Mouse (Mus musculus): ENCODE results near the gene Rbm42. TPM values are rescaled to one million over a fixed set of nuclear protein-coding genes. Genes with fewer than 3 reads are reported as not detected.
A peak's percentile ranks its signal among the peaks of the same experiment; 100 is the strongest.

Rbm42 gene
- total and polyA plus RNA-seq, 3 experiments, result 42.9 to 235 (median 47.9) TPM

- peaks cover 12% of the 10 kb centered on the region for H3K4me1 ChIP-seq (ENCODE audit: insufficient read depth, low read depth, low read length)
- ATAC-seq (ENCODE audit: extremely low read depth, insufficient number of reproducible peaks, low FRiP score, poor library complexity, severe bottlenecking) (no peak), DNase-seq (ENCODE audit: low spot score) (no peak)
- no peak for TF ChIP-seq GATA2 (IDR thresholded peaks at IDR 0.05; ENCODE audit: borderline replicate concordance, low read depth, low read length)
- TF ChIP-seq TAL1 (conservative IDR thresholded peaks at IDR 0.05; ENCODE audit: low read depth, low read length), result no peak
- TF ChIP-seq GATA1 (IDR thresholded peaks at IDR 0.05; ENCODE audit: borderline replicate concordance, low read length), result no peak
- no peak for TF ChIP-seq POLR2AphosphoS5 (IDR thresholded peaks at IDR 0.05; ENCODE audit: insufficient replicate concordance, low read depth, low read length)
- H3K27me3 ChIP-seq (ENCODE audit: insufficient read depth, low read length), result peaks cover 39% of the 10 kb centered on the region
- peaks cover 19% of the 10 kb centered on the region for H3K36me3 ChIP-seq (replicated peaks)
- H3K4me3 ChIP-seq (ENCODE audit: low read depth, low read length), result no peak overlapping the region
- H3K9me3 ChIP-seq (replicated peaks), result no peaks in the 10 kb centered on the region
These were observed 13.7 kb downstream of the Rbm42 start for GRCm38 (mm10) chr7:30636395-30636794.

DNA sequence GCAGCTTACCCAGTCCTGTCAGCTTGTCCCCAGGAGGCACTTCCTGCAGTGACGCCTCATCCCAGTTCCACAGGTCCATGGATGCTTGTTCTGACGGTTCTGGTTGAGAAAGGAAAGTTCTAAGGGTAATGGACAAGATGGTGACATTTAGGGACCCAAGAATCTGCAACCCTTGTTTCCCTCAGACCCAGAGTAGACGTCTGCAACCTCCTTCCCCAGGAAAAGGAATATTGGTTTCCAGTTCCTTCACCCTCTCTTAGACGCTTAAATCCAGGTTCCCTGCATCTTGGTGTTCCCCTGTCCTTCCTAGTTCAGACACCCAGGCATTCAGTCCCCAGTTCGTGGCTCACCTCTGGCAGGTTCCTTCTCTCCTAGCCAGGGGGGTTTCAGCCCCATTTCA, 14.4 kb downstream of the Rbm42 start, which contains the start of gene Etv2:
Gene Etv2, minus strand, starts transcription at position 101 of the 400 bp plus-strand sequence.
- peaks cover 12% of the 10 kb centered on the region for H3K4me1 ChIP-seq (ENCODE audit: insufficient read depth, low read depth, low read length)
- H3K27me3 ChIP-seq (ENCODE audit: insufficient read depth, low read length), result peaks cover 41% of the 10 kb centered on the region
- no peak for DNase-seq (ENCODE audit: low spot score)
- peak within 1 kb of the TSS; percentile 1; the same call in 1 of the 2 replicates for H3K4me3 ChIP-seq (ENCODE audit: low read depth, low read length)
- no peaks in the 10 kb centered on the region for H3K9me3 ChIP-seq (replicated peaks)
- TF ChIP-seq TAL1 (conservative IDR thresholded peaks at IDR 0.05; ENCODE audit: low read depth, low read length), result no peak
- no peak for TF ChIP-seq GATA2 (IDR thresholded peaks at IDR 0.05; ENCODE audit: borderline replicate concordance, low read depth, low read length)
- TF ChIP-seq CTCF (IDR thresholded peaks at IDR 0.05; ENCODE audit: low read depth, low read length), result no peak
- no peak for TF ChIP-seq POLR2AphosphoS5 (IDR thresholded peaks at IDR 0.05; ENCODE audit: insufficient replicate concordance, low read depth, low read length)
- no peak for TF ChIP-seq GATA1 (IDR thresholded peaks at IDR 0.05; ENCODE audit: borderline replicate concordance, low read length)
- no peak for ATAC-seq (ENCODE audit: extremely low read depth, insufficient number of reproducible peaks, low FRiP score, poor library complexity, severe bottlenecking)
- peaks cover 13% of the 10 kb centered on the region for H3K36me3 ChIP-seq (replicated peaks)

- peaks cover 45% of the 10 kb centered on the region for H3K27me3 ChIP-seq (ENCODE audit: insufficient read depth, low read length)
- no peaks in the 10 kb centered on the region for H3K9me3 ChIP-seq (replicated peaks)
- peaks cover 2% of the 10 kb centered on the region for H3K36me3 ChIP-seq (replicated peaks)
- peaks cover 12% of the 10 kb centered on the region for H3K4me1 ChIP-seq (ENCODE audit: insufficient read depth, low read depth, low read length)
- ATAC-seq (ENCODE audit: extremely low read depth, insufficient number of reproducible peaks, low FRiP score, poor library complexity, severe bottlenecking) (no peak), DNase-seq (ENCODE audit: low spot score) (peak; percentile 17)
- TF ChIP-seq CTCF (IDR thresholded peaks at IDR 0.05; ENCODE audit: low read depth, low read length), result 0 out of 2 replicates have a peak, but pooled peaks have one; percentile 6
- no peak for TF ChIP-seq POLR2AphosphoS5 (IDR thresholded peaks at IDR 0.05; ENCODE audit: insufficient replicate concordance, low read depth, low read length)
- peak overlapping the region; percentile 1; the same call in 1 of the 2 replicates for H3K4me3 ChIP-seq (ENCODE audit: low read depth, low read length)
These were observed 15.5 kb downstream of the Rbm42 start for GRCm38 (mm10) chr7:30634621-30635020.

GRCm38 (mm10) chr7:30633762-30634412, 16.2 kb downstream of the Rbm42 start:
- Histone ChIP-seq H3K9me3 (replicated peaks) (no peaks in the 10 kb centered on the region), H3K36me3 (replicated peaks) (no peaks in the 10 kb centered on the region), H3K4me1 (ENCODE audit: insufficient read depth, low read depth, low read length) (peaks cover 12% of the 10 kb centered on the region), H3K27me3 (ENCODE audit: insufficient read depth, low read length) (peaks cover 49% of the 10 kb centered on the region), H3K4me3 (ENCODE audit: low read depth, low read length) (no peak overlapping the region)
- no peak for TF ChIP-seq TAL1 (conservative IDR thresholded peaks at IDR 0.05; ENCODE audit: low read depth, low read length)
- ATAC-seq (ENCODE audit: extremely low read depth, insufficient number of reproducible peaks, low FRiP score, poor library complexity, severe bottlenecking) (no peak), DNase-seq (ENCODE audit: low spot score) (no peak)

DNA sequence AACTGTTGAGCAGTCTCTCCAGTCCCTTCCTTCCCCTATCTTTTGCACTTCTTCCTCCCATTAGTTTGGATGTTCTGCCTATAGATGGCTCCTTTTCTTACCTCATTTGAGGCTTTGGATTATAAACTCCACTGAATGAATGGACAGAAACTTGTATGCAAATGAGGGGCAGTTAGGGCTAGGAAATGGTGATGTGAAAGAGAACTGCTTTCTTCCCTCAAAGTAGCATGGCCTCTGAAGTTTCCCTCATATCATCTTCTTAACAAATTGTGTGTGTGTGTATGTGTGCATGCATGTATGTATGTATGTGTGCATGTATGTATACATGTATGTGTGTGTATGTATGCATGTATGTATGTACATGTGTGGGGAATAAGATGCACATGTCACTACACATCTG, 21.1 kb downstream of the Rbm42 start:
- no peak for ATAC-seq (ENCODE audit: extremely low read depth, insufficient number of reproducible peaks, low FRiP score, poor library complexity, severe bottlenecking)
- no peak for TF ChIP-seq GATA1 (IDR thresholded peaks at IDR 0.05; ENCODE audit: borderline replicate concordance, low read length)
- TF ChIP-seq POLR2AphosphoS5 (IDR thresholded peaks at IDR 0.05; ENCODE audit: insufficient replicate concordance, low read depth, low read length), result no peak
- TF ChIP-seq TAL1 (conservative IDR thresholded peaks at IDR 0.05; ENCODE audit: low read depth, low read length), result no peak
- TF ChIP-seq GATA2 (IDR thresholded peaks at IDR 0.05; ENCODE audit: borderline replicate concordance, low read depth, low read length), result no peak
- TF ChIP-seq CTCF (IDR thresholded peaks at IDR 0.05; ENCODE audit: low read depth, low read length), result no peak

GRCm38 (mm10) chr7:30626647-30627046, 23.5 kb downstream of the Rbm42 start:
- H3K4me3 ChIP-seq (ENCODE audit: low read depth, low read length), result no peak overlapping the region
- H3K9me3 ChIP-seq (replicated peaks), result no peaks in the 10 kb centered on the region
- H3K27me3 ChIP-seq (ENCODE audit: insufficient read depth, low read length), result peaks cover 15% of the 10 kb centered on the region; the same call in 1 of the 2 replicates
- H3K36me3 ChIP-seq (replicated peaks), result peaks cover 29% of the 10 kb centered on the region
- ATAC-seq (ENCODE audit: extremely low read depth, insufficient number of reproducible peaks, low FRiP score, poor library complexity, severe bottlenecking) (no peak), DNase-seq (ENCODE audit: low spot score) (no peak)
- peaks cover 20% of the 10 kb centered on the region for H3K4me1 ChIP-seq (ENCODE audit: insufficient read depth, low read depth, low read length)
- no peak for TF ChIP-seq CTCF (IDR thresholded peaks at IDR 0.05; ENCODE audit: low read depth, low read length)
- no peak for TF ChIP-seq GATA1 (IDR thresholded peaks at IDR 0.05; ENCODE audit: borderline replicate concordance, low read length)
- TF ChIP-seq POLR2AphosphoS5 (IDR thresholded peaks at IDR 0.05; ENCODE audit: insufficient replicate concordance, low read depth, low read length), result no peak
- no peak for TF ChIP-seq GATA2 (IDR thresholded peaks at IDR 0.05; ENCODE audit: borderline replicate concordance, low read depth, low read length)
- TF ChIP-seq TAL1 (conservative IDR thresholded peaks at IDR 0.05; ENCODE audit: low read depth, low read length), result no peak

More for the DNA sequence above, 21.1 kb downstream of the Rbm42 start:
- Histone ChIP-seq H3K27me3 (ENCODE audit: insufficient read depth, low read length) (peaks cover 26% of the 10 kb centered on the region), H3K4me3 (ENCODE audit: low read depth, low read length) (no peak overlapping the region), H3K4me1 (ENCODE audit: insufficient read depth, low read depth, low read length) (peaks cover 12% of the 10 kb centered on the region), H3K9me3 (replicated peaks) (no peaks in the 10 kb centered on the region), H3K36me3 (replicated peaks) (peaks cover 9% of the 10 kb centered on the region)
- no peak for DNase-seq (ENCODE audit: low spot score)

Data from G1E (cell line).